Mouse (Mus musculus): ENCODE measurements at regions not wholly inside any gene's neighbourhood (a gene's known extent, or its start where the extent isn't known, plus 50 kb on each side); places are given as distances from the start of the nearest gene placed in this dataset.
"Not testable (repeated sequence)": the region's sequence is repeated elsewhere in the genome, so short reads cannot be mapped to it uniquely, and the experiment has no call there.

DNA sequence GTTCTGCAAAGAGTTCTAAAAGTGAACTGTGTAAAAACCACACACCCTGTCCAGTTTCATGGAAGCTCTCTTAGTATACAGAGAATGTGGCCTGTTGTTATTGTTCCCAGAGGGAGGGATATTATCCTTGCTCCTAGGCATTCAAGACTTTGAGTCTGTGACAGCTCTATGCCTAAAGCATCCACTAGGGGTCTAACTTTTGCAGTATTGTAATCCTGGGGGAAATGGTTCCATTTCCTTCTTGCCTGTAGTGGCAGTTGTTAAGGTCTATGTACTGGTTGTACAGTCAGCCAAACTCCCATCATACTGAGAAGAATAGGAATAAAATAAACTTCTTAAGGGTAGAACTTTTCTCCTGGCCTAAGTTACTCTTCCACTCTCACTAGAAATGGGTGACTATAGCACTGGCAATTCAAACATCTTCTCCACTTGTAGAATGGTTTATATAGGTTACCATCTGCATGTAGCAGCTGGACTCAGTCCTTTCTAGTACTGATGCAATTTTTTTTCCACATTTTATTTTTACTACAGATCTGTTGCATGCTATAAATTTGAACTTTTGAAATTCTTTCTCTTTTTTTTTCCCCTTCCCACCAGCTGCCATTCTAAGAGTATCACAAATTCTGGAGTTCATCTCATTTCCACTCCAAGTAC lies 51.4 kb upstream of the Dpt start:
- Histone ChIP-seq H3K27me3 (ENCODE audit: control insufficient read depth, insufficient read depth, low read length) (no peaks in the 10 kb centered on the region), H3K4me1 (replicated peaks; ENCODE audit: control insufficient read depth in 2 of 2, insufficient read depth in 2 of 2, low read length in 1 of 2) (no peaks in the 10 kb centered on the region), H3K4me2 (ENCODE audit: low read depth) (no peak overlapping the region), H3K9me3 (ENCODE audit: control insufficient read depth, low read length) (no peaks in the 10 kb centered on the region), H3K4me3 (ENCODE audit: insufficient read depth in 1 of 2, low read depth in 2 of 2, low read length in 2 of 2) (no peak overlapping the region), H3K27ac (no peak overlapping the region), H3K9ac (replicated peaks) (no peak overlapping the region), H3K36me3 (replicated peaks; ENCODE audit: control insufficient read depth, insufficient read depth, low read depth) (no peaks in the 10 kb centered on the region)
- TF ChIP-seq EP300 (IDR thresholded peaks at IDR 0.05; ENCODE audit: low read depth), result no peak
- peak; percentile 16; the same call in 1 of the 2 replicates for TF ChIP-seq CTCF (IDR thresholded peaks at IDR 0.05; ENCODE audit: low read depth)
- DNase-seq (ENCODE audit: low read depth in 3 of 3, low spot score in 3 of 3), result no peak
- ATAC-seq (ENCODE audit: insufficient read depth), result no peak

DNA sequence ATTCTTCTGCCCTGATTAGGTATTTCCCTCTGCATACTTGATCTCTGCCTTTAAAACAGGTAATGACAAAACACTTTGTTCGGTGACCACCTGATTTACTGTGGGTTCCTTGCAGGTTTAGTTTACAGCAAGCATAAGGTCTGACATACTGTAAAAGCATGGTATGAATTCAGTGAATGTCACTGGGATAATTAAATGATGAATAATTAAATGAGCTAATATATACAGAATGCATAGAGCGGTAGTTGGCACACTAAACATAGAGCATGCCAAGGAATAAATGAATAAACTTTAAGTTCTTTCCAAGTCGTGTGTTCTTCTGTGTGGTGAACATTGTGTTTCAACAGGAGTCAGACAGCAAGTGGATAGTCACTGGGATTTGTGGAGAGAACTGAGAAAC lies 51.9 kb upstream of the Dpt start:
- H3K27ac ChIP-seq, result no peak overlapping the region
- H3K9ac ChIP-seq (replicated peaks), result no peak overlapping the region
- TF ChIP-seq CTCF (IDR thresholded peaks at IDR 0.05; ENCODE audit: low read depth), result no peak
- TF ChIP-seq EP300 (IDR thresholded peaks at IDR 0.05; ENCODE audit: low read depth), result no peak
- H3K4me3 ChIP-seq (ENCODE audit: insufficient read depth in 1 of 2, low read depth in 2 of 2, low read length in 2 of 2), result no peak overlapping the region
- no peaks in the 10 kb centered on the region for H3K4me1 ChIP-seq (replicated peaks; ENCODE audit: control insufficient read depth in 2 of 2, insufficient read depth in 2 of 2, low read length in 1 of 2)
- no peak overlapping the region for H3K4me2 ChIP-seq (ENCODE audit: low read depth)
- WGBS (ENCODE audit: insufficient replicate concordance), result 57% methylated on average over 3 of the region's 3 CpGs
- no peaks in the 10 kb centered on the region for H3K27me3 ChIP-seq (ENCODE audit: control insufficient read depth, insufficient read depth, low read length)
- H3K9me3 ChIP-seq (ENCODE audit: control insufficient read depth, low read length), result no peaks in the 10 kb centered on the region
- no peak for DNase-seq (ENCODE audit: low read depth in 3 of 3, low spot score in 3 of 3)
- no peaks in the 10 kb centered on the region for H3K36me3 ChIP-seq (replicated peaks; ENCODE audit: control insufficient read depth, insufficient read depth, low read depth)
- ATAC-seq (ENCODE audit: insufficient read depth), result no peak

DNA sequence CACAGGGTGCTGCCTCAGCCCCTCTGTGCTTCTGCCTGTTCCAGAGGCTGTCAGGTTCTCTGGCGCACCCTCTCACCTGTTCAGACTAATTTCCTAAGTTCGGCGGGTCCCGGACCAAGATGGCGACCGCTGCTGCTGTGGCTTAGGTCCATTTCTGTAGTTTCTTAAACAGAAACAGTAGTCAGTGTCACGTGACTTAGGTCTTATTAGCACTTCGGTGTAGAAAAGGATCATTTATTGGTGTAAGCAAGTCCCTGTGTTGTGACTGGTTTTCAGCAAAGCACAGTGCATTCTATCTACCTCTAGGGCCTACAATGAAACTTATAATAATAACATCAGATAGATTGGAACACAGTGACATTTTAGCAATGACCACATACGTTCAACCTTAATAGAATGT lies 53.5 kb upstream of the Dpt start:
- not testable (repeated sequence) for H3K4me1 ChIP-seq (replicated peaks; ENCODE audit: control insufficient read depth in 2 of 2, insufficient read depth in 2 of 2, low read length in 1 of 2); ATAC-seq (ENCODE audit: insufficient read depth); DNase-seq (ENCODE audit: low read depth in 3 of 3, low spot score in 3 of 3); H3K4me2 ChIP-seq (ENCODE audit: low read depth); H3K4me3 ChIP-seq (ENCODE audit: insufficient read depth in 1 of 2, low read depth in 2 of 2, low read length in 2 of 2); H3K27ac ChIP-seq; H3K27me3 ChIP-seq (ENCODE audit: control insufficient read depth, insufficient read depth, low read length); H3K36me3 ChIP-seq (replicated peaks; ENCODE audit: control insufficient read depth, insufficient read depth, low read depth); H3K9ac ChIP-seq (replicated peaks); H3K9me3 ChIP-seq (ENCODE audit: control insufficient read depth, low read length)
- 78% methylated on average over 8 of the region's 9 CpGs for WGBS (ENCODE audit: insufficient replicate concordance)

DNA sequence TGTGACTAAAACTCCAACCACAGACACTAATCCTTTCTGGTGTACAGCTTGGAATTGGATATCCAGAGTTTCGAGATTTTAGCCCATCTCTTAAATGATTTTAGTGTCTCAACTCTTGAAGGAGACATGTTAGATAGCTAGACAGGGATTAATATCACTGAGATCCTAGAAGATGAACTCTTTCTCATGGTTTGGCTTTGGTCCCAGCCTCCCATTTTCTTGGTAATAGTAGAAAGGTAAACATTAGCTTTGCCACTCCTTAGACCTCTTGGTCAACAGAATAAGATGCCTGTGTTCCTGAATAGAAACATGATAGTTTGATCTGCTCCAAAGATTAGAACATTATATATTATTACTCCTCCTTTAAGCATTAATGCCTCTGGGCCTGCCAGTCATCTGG lies 60.8 kb upstream of the Dpt start:
- Histone ChIP-seq H3K27ac (no peak overlapping the region), H3K9ac (replicated peaks) (no peak overlapping the region), H3K9me3 (ENCODE audit: control insufficient read depth, low read length) (no peaks in the 10 kb centered on the region), H3K36me3 (replicated peaks; ENCODE audit: control insufficient read depth, insufficient read depth, low read depth) (no peaks in the 10 kb centered on the region), H3K4me3 (ENCODE audit: insufficient read depth in 1 of 2, low read depth in 2 of 2, low read length in 2 of 2) (no peak overlapping the region), H3K4me1 (replicated peaks; ENCODE audit: control insufficient read depth in 2 of 2, insufficient read depth in 2 of 2, low read length in 1 of 2) (no peaks in the 10 kb centered on the region), H3K27me3 (ENCODE audit: control insufficient read depth, insufficient read depth, low read length) (no peaks in the 10 kb centered on the region), H3K4me2 (ENCODE audit: low read depth) (no peak overlapping the region)
- DNase-seq (ENCODE audit: low read depth in 3 of 3, low spot score in 3 of 3), result no peak
- TF ChIP-seq CTCF (IDR thresholded peaks at IDR 0.05; ENCODE audit: low read depth) (no peak), EP300 (IDR thresholded peaks at IDR 0.05; ENCODE audit: low read depth) (no peak)
- ATAC-seq (ENCODE audit: insufficient read depth), result no peak
- WGBS (ENCODE audit: insufficient replicate concordance), result 13% methylated on average over 1 of the region's 1 CpGs

DNA sequence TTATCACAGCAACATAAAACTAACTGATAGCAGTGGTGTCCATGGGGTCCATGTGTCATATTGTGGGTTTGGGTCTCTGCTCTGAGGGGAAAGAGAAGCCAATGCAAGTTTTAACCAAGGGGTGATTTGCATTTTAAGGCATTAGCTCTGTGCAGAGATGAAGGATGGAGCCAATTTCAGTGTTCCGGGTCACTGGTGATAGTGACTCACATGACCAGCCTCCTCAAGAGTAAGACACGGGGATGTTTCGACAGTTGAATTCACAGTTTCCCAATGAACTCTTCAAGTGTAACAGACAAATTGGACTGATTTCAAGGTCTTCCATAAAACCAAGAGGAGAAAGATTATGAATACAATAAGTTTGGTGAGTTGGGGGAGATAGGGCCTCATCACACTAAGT lies 62.7 kb upstream of the Dpt start:
- H3K9me3 ChIP-seq (ENCODE audit: control insufficient read depth, low read length), result no peaks in the 10 kb centered on the region
- H3K27ac ChIP-seq, result no peak overlapping the region
- no peaks in the 10 kb centered on the region for H3K36me3 ChIP-seq (replicated peaks; ENCODE audit: control insufficient read depth, insufficient read depth, low read depth)
- no peak overlapping the region for H3K4me2 ChIP-seq (ENCODE audit: low read depth)
- DNase-seq (ENCODE audit: low read depth in 3 of 3, low spot score in 3 of 3) (no peak), ATAC-seq (ENCODE audit: insufficient read depth) (no peak)
- TF ChIP-seq CTCF (IDR thresholded peaks at IDR 0.05; ENCODE audit: low read depth) (no peak), EP300 (IDR thresholded peaks at IDR 0.05; ENCODE audit: low read depth) (no peak)
- H3K4me3 ChIP-seq (ENCODE audit: insufficient read depth in 1 of 2, low read depth in 2 of 2, low read length in 2 of 2), result no peak overlapping the region
- no peaks in the 10 kb centered on the region for H3K27me3 ChIP-seq (ENCODE audit: control insufficient read depth, insufficient read depth, low read length)
- H3K4me1 ChIP-seq (replicated peaks; ENCODE audit: control insufficient read depth in 2 of 2, insufficient read depth in 2 of 2, low read length in 1 of 2), result no peaks in the 10 kb centered on the region
- no peak overlapping the region for H3K9ac ChIP-seq (replicated peaks)
- 67% methylated on average over 3 of the region's 3 CpGs for WGBS (ENCODE audit: insufficient replicate concordance)
